Mouse (Mus musculus) ovary, postnatal 10 days (tissue): Measurements from ENCODE around the gene Cnbp.
A peak's percentile ranks its signal among the peaks of the same experiment; 100 is the strongest.

Source experiments
- DNase-seq: peaks from one replicate; pipeline ENCODE4 v3.0.0; 2022; ENCODE audit warnings: low spot score

Gene Cnbp

DNA sequence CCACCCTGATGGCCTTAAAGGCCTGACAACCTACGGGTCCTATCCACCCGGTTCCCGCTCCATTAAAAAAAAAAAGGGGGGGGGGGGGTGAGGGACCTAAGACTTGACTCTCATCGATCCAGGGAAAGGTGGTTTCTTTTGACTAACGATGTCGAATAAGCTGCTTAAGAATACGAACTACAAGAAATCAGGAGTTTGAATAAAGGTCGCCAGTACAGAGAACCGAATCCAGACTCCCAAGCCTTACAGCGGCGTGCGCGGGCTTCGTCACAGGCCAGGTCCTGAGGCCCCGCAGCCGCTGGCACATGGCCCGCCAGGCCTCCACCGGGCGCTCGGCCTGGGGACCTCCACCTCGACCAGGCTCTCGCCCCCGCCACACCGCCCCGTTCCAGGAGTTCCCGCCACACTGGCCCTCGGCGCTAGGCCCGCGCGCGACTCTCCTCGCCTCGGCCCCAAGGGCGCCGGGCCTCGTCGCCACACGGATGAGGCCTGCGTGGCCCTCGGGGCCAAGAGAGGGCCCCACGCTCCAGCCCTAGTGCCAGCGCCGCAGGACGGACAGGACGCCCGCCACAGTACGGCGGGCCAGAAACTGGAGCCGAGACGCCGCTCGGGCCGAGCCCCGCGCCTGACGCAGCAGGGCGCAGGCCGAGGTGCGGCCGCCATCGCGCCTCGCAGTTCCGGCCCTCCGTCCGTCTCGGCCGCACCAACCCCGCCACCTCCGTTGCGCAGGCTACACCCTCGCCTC lies 579 bp downstream of the Cnbp start:
- DNase-seq = peak; percentile 54

DNA sequence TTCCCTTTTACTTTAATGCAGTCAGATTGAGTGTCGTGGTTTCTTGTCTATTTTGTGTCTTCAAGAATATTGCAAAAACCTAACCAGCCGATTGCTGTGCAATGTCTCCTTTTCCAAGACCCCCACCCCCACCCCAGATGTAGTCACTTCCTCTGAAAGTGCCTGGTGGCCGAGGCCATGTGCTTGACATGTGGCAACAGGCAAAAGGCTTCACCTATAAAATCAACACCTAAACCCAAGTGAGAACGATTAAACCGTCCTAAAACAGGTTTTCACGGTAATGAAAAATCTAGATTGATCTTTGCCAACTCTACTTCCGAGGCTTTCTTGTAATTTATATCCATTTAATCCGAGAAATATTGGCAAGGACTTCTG lies 1.1 kb downstream of the Cnbp start:
- no peak for DNase-seq

DNA sequence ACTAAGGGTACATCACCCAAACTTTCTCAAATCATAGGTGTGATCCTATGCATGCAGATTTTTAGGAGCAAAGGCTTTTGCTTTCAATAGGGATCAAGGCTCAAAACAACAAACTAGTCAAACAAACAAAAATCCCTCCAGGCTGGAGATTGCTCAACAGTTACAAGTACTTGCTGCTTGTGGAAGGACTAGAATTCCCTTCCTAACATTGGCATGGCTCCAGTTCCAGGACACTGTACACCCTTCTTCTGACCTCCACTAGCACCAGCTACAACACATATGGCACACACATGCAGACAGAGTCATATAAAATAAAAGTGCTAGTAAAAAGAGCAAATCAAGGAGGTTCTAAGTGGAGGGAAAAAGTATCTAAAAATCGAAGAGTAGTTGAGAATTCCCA lies 4.1 kb downstream of the Cnbp start:
- no peak for DNase-seq

- DNase-seq = no peak
Observed at GRCm38 (mm10) chr6:87845031-87845695, 5.7 kb downstream of the Cnbp start.

- DNase-seq = no peak
Observed at GRCm38 (mm10) chr6:87842254-87842653, 8.7 kb downstream of the Cnbp start.

DNA sequence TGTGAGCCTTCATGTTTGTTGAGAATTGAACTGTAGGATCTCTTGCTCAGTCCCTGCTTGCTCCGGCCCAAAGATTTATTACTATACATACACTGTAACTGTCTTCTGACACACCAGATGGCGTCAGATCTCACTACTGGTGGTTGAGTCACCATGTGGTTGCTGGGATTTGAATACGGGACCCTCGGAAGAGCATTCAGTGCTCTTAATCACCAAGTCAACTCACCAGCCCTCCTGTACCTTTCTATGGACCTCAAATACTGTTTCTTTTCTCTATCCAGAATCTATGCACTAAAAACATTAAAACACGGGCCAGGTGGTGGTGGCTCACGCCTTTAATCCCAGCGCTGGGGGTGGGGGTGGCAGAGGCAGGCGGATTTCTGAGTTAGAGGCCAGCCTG lies 9.3 kb downstream of the Cnbp start:
- no peak for DNase-seq

- no peak for DNase-seq
Observed at GRCm38 (mm10) chr6:87839797-87840341, 11.0 kb downstream of the Cnbp start.

GRCm38 (mm10) chr6:87838551-87839197 lies 12.2 kb downstream of the Cnbp start, which contains the start of gene Isy1:
Isy1 (minus strand) TSS chr6:87838798.
- peak; percentile 73 for DNase-seq

- no peak for DNase-seq
Observed at GRCm38 (mm10) chr6:87835695-87836094, 15.2 kb downstream of the Cnbp start, which contains the start of gene Gm45140. Gm45140 (minus strand) TSS chr6:87835795.

DNA sequence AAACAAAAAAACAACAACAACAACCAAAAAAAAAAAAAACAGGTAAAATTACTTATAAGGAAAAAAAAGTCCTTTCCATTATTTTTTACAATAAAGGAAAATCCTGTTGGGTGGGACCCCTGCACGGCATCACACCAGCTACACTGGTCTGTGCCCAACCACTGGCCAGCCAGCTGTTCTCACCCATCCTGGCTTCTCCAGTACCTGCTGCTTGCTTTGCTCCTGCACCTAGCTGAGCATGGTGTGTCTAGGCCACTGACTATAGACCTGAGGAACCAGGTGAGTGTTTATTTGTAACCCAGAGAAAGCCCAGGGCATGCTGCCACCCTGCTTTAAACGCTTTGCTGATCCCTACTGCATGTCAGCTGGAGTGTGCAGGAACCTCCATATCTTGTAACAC lies 30.5 kb downstream of the Cnbp start:
- no peak for DNase-seq

GRCm38 (mm10) chr6:87814486-87814885 lies 36.4 kb downstream of the Cnbp start:
- no peak for DNase-seq

- no peak for DNase-seq
Observed at GRCm38 (mm10) chr6:87812656-87813055, 38.2 kb downstream of the Cnbp start.

- peak; percentile 83 for DNase-seq
Observed at GRCm38 (mm10) chr6:87811675-87812338, 39.1 kb downstream of the Cnbp start, which contains the start of gene Rab43. Rab43 (minus strand) TSS chr6:87812164.

GRCm38 (mm10) chr6:87810713-87811669 lies 39.9 kb downstream of the Cnbp start:
- DNase-seq = peak; percentile 51

DNA sequence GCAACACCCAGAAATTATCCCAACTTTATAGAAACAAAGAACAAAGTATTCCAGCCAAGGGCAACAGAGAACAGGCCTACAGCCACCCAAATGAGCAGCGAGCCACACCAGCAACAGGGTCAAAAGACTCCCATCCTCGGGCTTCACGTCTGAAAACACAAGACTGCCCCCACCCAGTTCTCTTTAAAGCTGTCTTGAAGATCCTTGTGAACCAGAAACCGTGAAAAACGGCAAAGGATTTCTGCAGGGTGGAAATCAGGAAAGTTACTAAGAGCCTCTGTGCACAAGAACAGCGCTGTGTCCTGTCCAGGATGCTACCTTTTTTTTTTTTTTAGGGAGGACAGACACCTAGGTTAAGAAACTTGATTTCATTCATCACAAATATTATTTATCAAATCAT lies 40.6 kb downstream of the Cnbp start:
- DNase-seq = no peak

GRCm38 (mm10) chr6:87809651-87810161 lies 41.2 kb downstream of the Cnbp start:
- no peak for DNase-seq

DNA sequence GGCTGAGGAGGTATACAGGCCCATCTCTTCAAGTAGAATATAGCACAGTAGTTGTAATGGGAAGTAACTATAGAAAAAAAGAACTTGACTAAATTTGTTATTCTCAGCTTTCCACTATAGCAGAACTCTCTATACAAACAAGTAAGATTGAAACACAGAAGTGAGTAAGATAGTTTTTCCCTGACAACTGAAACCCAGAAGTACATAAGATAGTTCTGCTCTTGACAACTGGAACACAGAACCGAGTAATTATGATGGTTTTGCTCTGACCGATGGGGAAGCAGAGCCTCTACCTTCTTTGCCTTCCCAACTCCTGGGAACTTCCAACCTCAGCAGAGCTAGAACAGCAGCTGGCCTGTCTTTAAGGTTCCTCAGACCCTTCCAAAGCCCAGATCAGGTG lies 41.8 kb downstream of the Cnbp start:
- DNase-seq = no peak

- DNase-seq = no peak
Observed at GRCm38 (mm10) chr6:87808521-87808920, 42.4 kb downstream of the Cnbp start.

DNA sequence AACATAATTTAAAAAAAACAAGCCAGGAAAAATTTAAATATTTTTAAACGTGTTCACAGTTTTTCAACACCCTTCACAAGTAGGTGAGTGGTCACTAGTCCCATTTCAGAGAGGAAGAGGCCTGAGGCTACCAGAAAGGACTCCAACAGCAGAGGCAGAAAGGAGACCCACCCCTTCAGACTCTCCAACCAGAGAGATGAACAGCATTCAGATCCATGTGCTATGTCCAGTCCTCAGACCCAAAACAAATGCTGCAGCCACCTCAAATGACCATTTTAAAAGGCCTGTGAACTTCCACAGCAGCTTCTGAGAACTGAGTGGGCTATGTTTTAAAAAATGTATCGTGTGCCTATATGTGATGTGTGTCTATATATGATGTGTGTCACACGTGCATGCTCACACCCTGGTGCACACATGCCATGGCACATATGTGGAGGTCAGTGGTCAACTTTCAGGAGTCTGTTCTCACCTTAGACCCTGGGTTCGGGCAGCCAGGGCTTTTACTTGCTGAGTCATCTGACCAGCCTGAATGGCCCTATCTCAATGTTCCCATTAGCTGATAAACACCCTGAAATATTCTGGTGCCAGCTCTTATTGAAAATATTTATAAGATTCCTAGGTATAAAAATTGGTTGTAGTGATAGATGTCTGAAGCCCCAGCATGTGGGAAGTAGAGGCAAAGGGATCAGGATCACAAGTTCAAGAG lies 43.0 kb downstream of the Cnbp start:
- DNase-seq = no peak

- no peak for DNase-seq
Observed at GRCm38 (mm10) chr6:87806857-87807256, 44.0 kb downstream of the Cnbp start.
